Mouse (Mus musculus) C2C12 (cell line): ENCODE results near the gene Snrnp70.

Source experiments
- CTCF ChIP-seq: IDR thresholded peaks from one replicate; pipeline ENCODE4 v1.5.1; 2011; ENCODE audit not compliant: control insufficient read depth, insufficient read depth, insufficient read length
- MAX ChIP-seq: IDR thresholded peaks from one replicate; pipeline ENCODE4 v1.6.1; 2011; ENCODE audit warnings: mild to moderate bottlenecking, control low read depth
- MYOD1 ChIP-seq: IDR thresholded peaks from one replicate; pipeline ENCODE4 v1.6.1; 2011; ENCODE audit warnings: low read depth; ENCODE audit not compliant: control insufficient read depth, insufficient read length

GRCm38 (mm10) chr7:45338161-45338911, 57.2 kb downstream of the Snrnp70 start:
- TF ChIP-seq CTCF (no peak), MYOD1 (no peak), MAX (no peak)
